Mouse (Mus musculus): ENCODE measurements around the gene Myt1.

DNA sequence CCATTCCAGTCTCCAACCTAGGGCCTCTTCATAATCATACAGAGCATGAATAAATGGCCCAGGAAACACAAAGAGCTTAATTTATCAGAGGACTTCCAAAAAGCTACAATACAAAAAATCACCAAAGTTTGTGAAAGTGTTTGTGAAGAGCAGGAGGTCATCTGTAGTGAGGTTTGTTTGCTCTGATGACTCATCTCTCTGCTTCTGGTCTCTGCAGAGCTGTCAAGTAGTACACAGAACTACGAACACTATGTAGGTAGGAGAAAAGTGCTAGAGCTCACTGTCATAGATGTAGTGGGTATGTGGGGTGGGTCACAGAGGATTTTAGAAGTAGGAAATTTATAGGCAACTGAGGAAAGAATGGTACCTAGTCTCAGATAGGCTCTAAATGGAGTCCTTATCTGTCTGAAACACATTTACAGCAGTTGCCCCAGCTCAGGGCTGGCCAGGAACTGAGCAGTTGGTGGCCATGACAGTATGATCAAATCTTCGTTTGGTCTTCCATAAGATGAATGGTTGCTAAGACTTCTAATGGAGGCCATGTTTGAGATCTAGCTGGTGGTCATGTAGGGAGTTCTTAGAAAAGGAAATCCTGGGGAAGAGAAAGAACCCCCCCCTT, 66.0 kb downstream of the Myt1 start:
- TF ChIP-seq CTCF (IDR thresholded peaks at IDR 0.05; ENCODE audit: low read depth) (no peak), EP300 (IDR thresholded peaks at IDR 0.05; ENCODE audit: low read depth) (no peak)

Measured in heart, postnatal 0 days (tissue).